Mouse (Mus musculus): ENCODE data around the gene Zyx.

GRCm38 (mm10) chr6:42324482-42325267 lies 24.8 kb upstream of the Zyx start, which contains the start of gene Fam131b:
- TF ChIP-seq CTCF (IDR thresholded peaks at IDR 0.05; ENCODE audit: extremely low read depth, insufficient read length, insufficient replicate concordance, low read depth, low read length) (no peak), POLR2A (IDR thresholded peaks at IDR 0.05; ENCODE audit: low read depth, low read length) (no peak)
